Mouse (Mus musculus): ENCODE data around the gene Ralbp1. TPM values are rescaled to one million over a fixed set of nuclear protein-coding genes. Genes with fewer than 3 reads are reported as not detected.

Ralbp1 gene
- polyA plus RNA-seq, 1 experiment, result 21.9 TPM

DNA sequence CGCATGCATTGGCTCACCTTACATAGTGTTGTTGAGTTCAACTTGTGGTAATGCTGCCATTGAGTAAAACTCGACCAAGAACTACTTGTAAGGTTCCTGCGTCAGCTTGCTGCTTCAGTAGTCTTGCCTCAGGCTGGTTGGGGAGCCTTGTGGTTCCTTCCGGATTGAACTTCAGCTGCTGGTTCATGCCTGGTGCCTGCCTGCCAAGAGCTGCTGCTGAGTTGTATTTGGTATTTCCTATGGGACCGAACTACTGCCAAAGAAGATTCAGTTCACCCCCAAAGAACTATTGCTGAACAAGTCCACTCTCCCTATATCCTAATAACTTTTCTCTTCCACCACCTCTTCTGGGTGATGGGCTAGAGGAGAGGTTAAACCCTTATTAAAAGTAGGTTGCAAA, 3.9 kb upstream of the Ralbp1 start:
- H3K79me2 ChIP-seq (ENCODE audit: control insufficient read depth, insufficient read depth), result peaks cover 1% of the 10 kb centered on the region
- H3K4me3 ChIP-seq (ENCODE audit: insufficient read depth, poor library complexity, severe bottlenecking), result no peak overlapping the region
- H3K79me3 ChIP-seq (ENCODE audit: low read depth), result no peaks in the 10 kb centered on the region
- H3ac ChIP-seq (ENCODE audit: control insufficient read depth, insufficient read length, low read depth), result no peak overlapping the region
- H3K36me3 ChIP-seq (ENCODE audit: control insufficient read depth, insufficient read depth), result no peaks in the 10 kb centered on the region
- no peak for TF ChIP-seq USF1 (IDR thresholded peaks at IDR 0.05; ENCODE audit: low read depth)
- TF ChIP-seq FOSL1 (IDR thresholded peaks at IDR 0.05; ENCODE audit: insufficient read depth, low read length, poor library complexity, severe bottlenecking), result no peak
- no peak for TF ChIP-seq MAX (IDR thresholded peaks at IDR 0.05)
- no peak for TF ChIP-seq MYOG (IDR thresholded peaks at IDR 0.05; ENCODE audit: control insufficient read depth, extremely low read depth, insufficient read length)
- no peak for TF ChIP-seq CTCF (IDR thresholded peaks at IDR 0.05; ENCODE audit: control insufficient read depth, insufficient read depth, insufficient read length)
- no peak for TF ChIP-seq MYOD1 (IDR thresholded peaks at IDR 0.05; ENCODE audit: control insufficient read depth, insufficient read length, low read depth)
- no peak for TF ChIP-seq CEBPB (IDR thresholded peaks at IDR 0.05; ENCODE audit: low read depth)
- H3K27me3 ChIP-seq (ENCODE audit: control insufficient read depth, insufficient read depth, insufficient read length), result no peaks in the 10 kb centered on the region

DNA sequence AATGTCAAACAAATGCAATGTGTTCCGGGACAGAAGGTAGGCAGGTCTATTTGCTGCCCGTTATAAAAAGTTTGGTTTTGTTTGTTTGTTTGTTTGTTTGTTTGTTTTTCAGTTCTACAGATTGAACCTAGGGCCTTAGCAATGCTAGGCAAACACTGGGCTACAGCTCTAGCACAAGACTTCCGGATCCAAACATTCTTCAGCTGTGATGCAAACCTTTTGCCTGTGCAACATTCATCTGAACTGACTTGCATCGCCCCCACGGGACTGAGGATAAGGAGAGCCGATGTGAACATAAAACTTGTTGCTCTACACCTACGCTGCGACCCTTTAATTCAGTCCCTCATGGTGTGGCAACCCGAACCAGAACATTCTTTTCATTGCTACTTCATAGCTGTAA, 973 bp upstream of the Ralbp1 start:
- peaks cover 17% of the 10 kb centered on the region for H3K79me3 ChIP-seq (ENCODE audit: low read depth)
- H3ac ChIP-seq (ENCODE audit: control insufficient read depth, insufficient read length, low read depth), result no peak overlapping the region
- H3K36me3 ChIP-seq (ENCODE audit: control insufficient read depth, insufficient read depth), result no peaks in the 10 kb centered on the region
- H3K79me2 ChIP-seq (ENCODE audit: control insufficient read depth, insufficient read depth), result peaks cover 30% of the 10 kb centered on the region
- TF ChIP-seq MAX (IDR thresholded peaks at IDR 0.05), result no peak
- no peak for TF ChIP-seq MYOG (IDR thresholded peaks at IDR 0.05; ENCODE audit: control insufficient read depth, extremely low read depth, insufficient read length)
- TF ChIP-seq MYOD1 (IDR thresholded peaks at IDR 0.05; ENCODE audit: control insufficient read depth, insufficient read length, low read depth), result no peak
- TF ChIP-seq CTCF (IDR thresholded peaks at IDR 0.05; ENCODE audit: control insufficient read depth, insufficient read depth, insufficient read length), result no peak
- TF ChIP-seq CEBPB (IDR thresholded peaks at IDR 0.05; ENCODE audit: low read depth), result no peak
- TF ChIP-seq USF1 (IDR thresholded peaks at IDR 0.05; ENCODE audit: low read depth), result no peak
- TF ChIP-seq FOSL1 (IDR thresholded peaks at IDR 0.05; ENCODE audit: insufficient read depth, low read length, poor library complexity, severe bottlenecking), result no peak
- H3K4me3 ChIP-seq (ENCODE audit: insufficient read depth, poor library complexity, severe bottlenecking), result no peak overlapping the region
- H3K27me3 ChIP-seq (ENCODE audit: control insufficient read depth, insufficient read depth, insufficient read length), result no peaks in the 10 kb centered on the region

DNA sequence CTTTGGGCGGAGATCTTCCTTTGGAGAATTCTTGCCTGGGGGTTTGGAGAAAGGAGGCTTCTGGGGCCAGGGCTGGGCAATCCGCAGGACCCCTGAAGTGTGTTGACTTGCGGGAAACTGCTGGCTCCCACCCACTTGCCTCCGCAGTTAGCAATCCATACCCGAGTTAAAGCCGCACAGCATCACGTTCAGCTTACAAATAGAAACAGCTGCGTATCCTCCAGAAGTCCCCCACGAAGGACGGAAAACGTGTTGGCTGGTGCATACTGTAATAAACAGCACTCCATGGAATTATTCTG, 251 bp downstream of the Ralbp1 start:
- no peaks in the 10 kb centered on the region for H3K27me3 ChIP-seq (ENCODE audit: control insufficient read depth, insufficient read depth, insufficient read length)
- H3K79me3 ChIP-seq (ENCODE audit: low read depth), result peaks cover 23% of the 10 kb centered on the region
- no peaks in the 10 kb centered on the region for H3K36me3 ChIP-seq (ENCODE audit: control insufficient read depth, insufficient read depth)
- H3K79me2 ChIP-seq (ENCODE audit: control insufficient read depth, insufficient read depth), result peaks cover 42% of the 10 kb centered on the region
- H3ac ChIP-seq (ENCODE audit: control insufficient read depth, insufficient read length, low read depth), result peak overlapping the region; percentile 86
- TF ChIP-seq FOSL1 (IDR thresholded peaks at IDR 0.05; ENCODE audit: insufficient read depth, low read length, poor library complexity, severe bottlenecking), result no peak
- TF ChIP-seq MYOG (IDR thresholded peaks at IDR 0.05; ENCODE audit: control insufficient read depth, extremely low read depth, insufficient read length), result no peak
- no peak for TF ChIP-seq MYOD1 (IDR thresholded peaks at IDR 0.05; ENCODE audit: control insufficient read depth, insufficient read length, low read depth)
- no peak for TF ChIP-seq MAX (IDR thresholded peaks at IDR 0.05)
- TF ChIP-seq CEBPB (IDR thresholded peaks at IDR 0.05; ENCODE audit: low read depth), result no peak
- TF ChIP-seq CTCF (IDR thresholded peaks at IDR 0.05; ENCODE audit: control insufficient read depth, insufficient read depth, insufficient read length), result no peak
- TF ChIP-seq USF1 (IDR thresholded peaks at IDR 0.05; ENCODE audit: low read depth), result no peak
- H3K4me3 ChIP-seq (ENCODE audit: insufficient read depth, poor library complexity, severe bottlenecking), result peak overlapping the region; percentile 75

DNA sequence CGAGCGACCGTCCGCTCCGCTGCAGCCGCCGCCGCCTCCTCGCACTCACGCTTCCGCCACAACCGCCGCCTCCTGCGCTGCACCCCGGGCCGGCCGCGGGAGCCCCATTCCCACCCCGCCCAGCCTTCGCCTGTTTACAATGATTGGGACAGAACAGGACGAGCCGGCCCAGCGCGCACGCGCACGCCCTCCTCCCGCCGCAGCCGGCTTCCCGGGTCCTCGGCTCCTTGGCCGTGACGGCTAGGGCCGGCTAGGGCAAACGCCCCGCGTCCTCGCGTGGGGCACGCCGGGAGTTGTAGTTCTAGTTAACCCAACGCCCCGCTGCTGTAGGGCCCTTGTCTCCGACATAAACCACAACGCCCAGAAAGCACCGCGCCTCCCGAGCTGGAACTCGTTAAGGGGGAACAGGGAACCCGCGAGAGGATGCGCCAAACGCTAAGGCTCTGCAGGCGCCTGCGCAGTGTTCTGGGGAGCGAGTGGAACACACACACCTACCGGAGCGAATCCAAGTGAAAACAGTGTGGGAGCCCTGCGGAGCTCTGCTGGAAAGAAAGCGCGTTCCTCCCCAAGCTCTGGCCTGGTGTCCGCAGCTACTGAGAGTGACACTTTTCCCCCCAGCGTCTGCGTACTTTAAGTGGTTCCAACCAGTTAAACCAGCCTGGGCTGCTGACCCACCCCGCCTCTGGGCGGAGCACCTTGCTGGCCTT, 754 bp downstream of the Ralbp1 start:
- Histone ChIP-seq H3K27me3 (ENCODE audit: control insufficient read depth, insufficient read depth, insufficient read length) (no peaks in the 10 kb centered on the region), H3K36me3 (ENCODE audit: control insufficient read depth, insufficient read depth) (no peaks in the 10 kb centered on the region), H3K79me2 (ENCODE audit: control insufficient read depth, insufficient read depth) (peaks cover 47% of the 10 kb centered on the region), H3K4me3 (ENCODE audit: insufficient read depth, poor library complexity, severe bottlenecking) (peak overlapping the region; percentile 75), H3K79me3 (ENCODE audit: low read depth) (peaks cover 28% of the 10 kb centered on the region), H3ac (ENCODE audit: control insufficient read depth, insufficient read length, low read depth) (peak overlapping the region; percentile 89)
- TF ChIP-seq MAX (IDR thresholded peaks at IDR 0.05) (peak; percentile 52), MYOG (IDR thresholded peaks at IDR 0.05; ENCODE audit: control insufficient read depth, extremely low read depth, insufficient read length) (no peak)

DNA sequence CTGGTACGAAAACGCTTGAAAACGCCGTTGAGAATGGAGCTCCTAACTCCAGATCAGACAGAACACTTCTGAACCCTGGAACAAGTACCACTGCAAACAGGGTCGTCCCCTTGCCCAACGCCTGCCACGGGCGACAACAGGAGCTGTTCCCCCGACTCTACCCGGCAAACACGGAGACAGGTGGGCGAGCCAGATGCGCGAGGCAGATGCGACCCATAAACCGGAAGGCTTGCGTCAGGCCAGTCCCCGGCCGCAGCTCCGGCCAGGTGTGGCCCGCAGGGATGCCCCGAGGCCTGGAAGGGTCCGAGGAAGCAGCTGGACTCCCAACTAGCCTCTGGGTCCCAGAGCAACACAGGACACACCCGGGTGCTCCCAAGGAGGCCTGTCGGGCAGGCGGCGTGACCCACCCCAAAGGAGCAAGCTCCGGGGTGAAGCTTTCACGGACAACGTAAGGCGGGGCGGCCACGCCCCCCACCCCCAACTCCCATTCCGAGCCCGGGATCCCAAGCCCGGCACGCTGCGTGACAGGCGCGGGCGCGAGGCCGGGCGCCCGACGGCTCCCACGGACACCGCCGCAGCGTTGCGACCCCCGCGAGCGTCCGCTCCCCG, 1.4 kb downstream of the Ralbp1 start:
- Histone ChIP-seq H3K79me3 (ENCODE audit: low read depth) (peaks cover 30% of the 10 kb centered on the region), H3K4me3 (ENCODE audit: insufficient read depth, poor library complexity, severe bottlenecking) (peak overlapping the region; percentile 75), H3K36me3 (ENCODE audit: control insufficient read depth, insufficient read depth) (no peaks in the 10 kb centered on the region), H3K79me2 (ENCODE audit: control insufficient read depth, insufficient read depth) (peaks cover 54% of the 10 kb centered on the region), H3ac (ENCODE audit: control insufficient read depth, insufficient read length, low read depth) (peak overlapping the region; percentile 89), H3K27me3 (ENCODE audit: control insufficient read depth, insufficient read depth, insufficient read length) (no peaks in the 10 kb centered on the region)
- TF ChIP-seq MYOD1 (IDR thresholded peaks at IDR 0.05; ENCODE audit: control insufficient read depth, insufficient read length, low read depth), result no peak
- no peak for TF ChIP-seq CTCF (IDR thresholded peaks at IDR 0.05; ENCODE audit: control insufficient read depth, insufficient read depth, insufficient read length)

DNA sequence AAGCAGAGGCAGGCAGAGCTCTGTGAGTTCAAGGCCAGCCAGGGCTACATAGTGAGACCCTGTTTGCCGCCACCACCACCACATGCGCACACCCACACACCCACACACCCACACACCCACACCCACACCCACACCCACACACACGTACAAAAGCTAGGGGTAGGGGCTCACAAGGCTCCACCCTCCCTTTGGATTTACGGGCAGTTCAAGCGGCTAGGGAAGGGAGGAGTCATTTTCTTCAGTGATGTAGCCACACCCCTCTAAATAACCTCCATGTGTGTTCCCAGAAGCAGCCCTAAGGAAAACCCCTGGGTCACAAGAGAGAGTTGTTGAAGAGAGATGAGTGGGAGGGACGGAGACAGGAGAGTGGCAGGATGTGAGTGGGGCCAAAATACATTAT, 8.6 kb downstream of the Ralbp1 start:
- H3K27me3 ChIP-seq (ENCODE audit: control insufficient read depth, insufficient read depth, insufficient read length), result no peaks in the 10 kb centered on the region
- no peak overlapping the region for H3ac ChIP-seq (ENCODE audit: control insufficient read depth, insufficient read length, low read depth)
- peaks cover 25% of the 10 kb centered on the region for H3K79me3 ChIP-seq (ENCODE audit: low read depth)
- no peaks in the 10 kb centered on the region for H3K36me3 ChIP-seq (ENCODE audit: control insufficient read depth, insufficient read depth)
- TF ChIP-seq CTCF (IDR thresholded peaks at IDR 0.05; ENCODE audit: control insufficient read depth, insufficient read depth, insufficient read length) (no peak), FOSL1 (IDR thresholded peaks at IDR 0.05; ENCODE audit: insufficient read depth, low read length, poor library complexity, severe bottlenecking) (no peak), MYOD1 (IDR thresholded peaks at IDR 0.05; ENCODE audit: control insufficient read depth, insufficient read length, low read depth) (no peak), USF1 (IDR thresholded peaks at IDR 0.05; ENCODE audit: low read depth) (no peak), MAX (IDR thresholded peaks at IDR 0.05) (no peak), CEBPB (IDR thresholded peaks at IDR 0.05; ENCODE audit: low read depth) (no peak), MYOG (IDR thresholded peaks at IDR 0.05; ENCODE audit: control insufficient read depth, extremely low read depth, insufficient read length) (no peak)
- peaks cover 95% of the 10 kb centered on the region for H3K79me2 ChIP-seq (ENCODE audit: control insufficient read depth, insufficient read depth)
- H3K4me3 ChIP-seq (ENCODE audit: insufficient read depth, poor library complexity, severe bottlenecking), result no peak overlapping the region
